Mouse (Mus musculus) ES-Bruce4 (cell line): ENCODE results near the gene Rassf7. TPM values are rescaled to one million over a fixed set of nuclear protein-coding genes. Genes with fewer than 3 reads are reported as not detected.

Experiments used
- H3K27ac ChIP-seq: 2 replicates; pipeline ENCODE4 v1.5.1; 2012; ENCODE audit warnings: low read length, inconsistent platforms; ENCODE audit not compliant: insufficient read depth
- H3K27me3 ChIP-seq: 2 replicates; pipeline ENCODE4 v1.6.1; 2012; ENCODE audit warnings: mild to moderate bottlenecking, low read length, inconsistent platforms; ENCODE audit not compliant: control insufficient read depth, poor library complexity, insufficient read depth, severe bottlenecking
- H3K36me3 ChIP-seq: 2 replicates; pipeline ENCODE4 v1.6.1; 2012; ENCODE audit warnings: inconsistent platforms, mild to moderate bottlenecking, low read length, moderate library complexity; ENCODE audit not compliant: control insufficient read depth, poor library complexity, insufficient read depth, severe bottlenecking
- H3K4me1 ChIP-seq: one replicate; pipeline ENCODE4 v1.8.1; 2011; ENCODE audit warnings: low read length; ENCODE audit not compliant: control insufficient read depth, insufficient read depth
- H3K4me3 ChIP-seq: 2 replicates; pipeline ENCODE4 v1.5.1; 2011; ENCODE audit warnings: low read depth, mild to moderate bottlenecking, low read length
- H3K9ac ChIP-seq: 2 replicates; pipeline ENCODE4 v1.6.1; 2012; ENCODE audit warnings: low read depth, mild to moderate bottlenecking, inconsistent platforms; ENCODE audit not compliant: poor library complexity, severe bottlenecking
- H3K9me3 ChIP-seq: replicated peaks from 2 replicates; pipeline ENCODE4 v1.6.1; 2012; ENCODE audit warnings: mild to moderate bottlenecking, low read length, inconsistent platforms; ENCODE audit not compliant: control insufficient read depth, poor library complexity, insufficient read depth, severe bottlenecking
- CTCF ChIP-seq: IDR thresholded peaks from one replicate; pipeline ENCODE4 v1.8.1; 2011; ENCODE audit warnings: low read depth, low read length
- EP300 ChIP-seq: IDR thresholded peaks from 2 replicates; pipeline ENCODE4 v1.6.1; 2011; ENCODE audit warnings: low read depth, low read length; ENCODE audit not compliant: insufficient read depth
- POLR2A ChIP-seq: IDR thresholded peaks from one replicate; pipeline ENCODE4 v1.8.1; 2011; ENCODE audit warnings: low read length; ENCODE audit not compliant: insufficient read depth
- polyA plus RNA-seq: library from polyadenylated mRNA; stranded (reverse); fragments of >200 nt; gene quantifications from 2 replicates; pipeline ENCODE4 v1.2.4, GENCODE M21; 2011; ENCODE audit warnings: low read depth; ENCODE audit not compliant: missing spikeins, insufficient read depth, insufficient read length

Gene Rassf7
- polyA plus RNA-seq, 1 experiment: 29.6 TPM

DNA sequence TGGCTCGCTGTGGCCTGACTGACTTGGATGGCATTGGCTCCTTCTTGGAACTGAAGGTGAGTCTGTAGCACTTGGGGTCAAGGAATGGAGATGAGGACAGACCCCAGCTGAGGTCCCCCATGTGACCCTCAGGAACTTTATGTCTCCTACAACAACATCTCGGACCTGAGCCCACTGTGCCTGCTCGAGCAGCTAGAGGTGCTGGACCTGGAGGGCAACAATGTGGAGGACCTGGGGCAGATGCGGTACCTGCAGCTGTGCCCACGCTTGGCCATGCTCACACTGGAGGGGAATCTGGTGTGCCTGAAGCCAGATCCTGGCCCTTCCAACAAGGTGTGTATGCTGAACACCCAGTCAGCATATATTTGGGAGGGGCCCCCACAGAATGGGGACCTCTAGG lies 10.2 kb upstream of the Rassf7 start:
- H3K9ac ChIP-seq: no peak overlapping the region
- no peaks in the 10 kb centered on the region for H3K4me1 ChIP-seq
- H3K27ac ChIP-seq: no peak overlapping the region
- no peaks in the 10 kb centered on the region for H3K27me3 ChIP-seq
- no peak for TF ChIP-seq POLR2A
- no peak for TF ChIP-seq EP300
- no peak for TF ChIP-seq CTCF
- no peaks in the 10 kb centered on the region for H3K36me3 ChIP-seq
- no peaks in the 10 kb centered on the region for H3K9me3 ChIP-seq
- H3K4me3 ChIP-seq: no peak overlapping the region

DNA sequence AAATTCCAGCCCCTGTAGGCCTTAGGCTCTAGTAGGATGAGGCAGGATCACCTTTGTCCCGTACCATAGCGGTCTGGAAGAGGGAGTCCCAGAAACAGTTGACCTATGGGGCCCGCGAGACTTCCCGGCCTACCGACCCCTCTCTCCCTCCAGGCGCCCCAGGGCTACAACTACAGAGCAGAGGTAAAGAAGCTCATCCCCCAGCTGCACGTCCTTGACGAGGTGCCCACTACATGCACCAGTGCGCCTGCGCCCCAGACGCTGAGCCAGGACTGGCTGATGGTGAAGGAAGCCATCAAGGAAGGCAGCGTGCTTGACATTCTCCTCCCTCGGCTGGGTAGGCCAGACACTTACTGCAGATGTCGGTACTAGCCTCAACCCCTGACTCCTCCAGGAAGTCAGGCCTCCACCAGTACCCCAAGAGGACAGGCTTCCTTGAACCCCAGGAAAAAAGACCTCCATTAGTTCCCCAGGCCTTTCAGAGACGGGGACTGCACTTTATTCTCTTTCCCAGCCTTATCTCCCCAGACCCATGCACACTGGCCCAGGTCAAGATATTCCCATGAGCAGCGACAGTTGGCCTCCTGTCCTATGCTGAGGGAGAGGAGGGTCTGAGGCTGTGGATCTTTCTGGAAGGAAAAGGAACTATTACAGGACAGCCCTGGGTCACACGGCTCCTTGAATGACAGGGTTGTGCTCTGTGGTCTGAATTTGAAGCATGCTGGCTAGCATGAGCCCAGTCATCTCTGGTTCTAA lies 9.3 kb upstream of the Rassf7 start:
- no peaks in the 10 kb centered on the region for H3K4me1 ChIP-seq
- H3K4me3 ChIP-seq: no peak overlapping the region
- H3K9me3 ChIP-seq: no peaks in the 10 kb centered on the region
- TF ChIP-seq EP300 (no peak), POLR2A (no peak), CTCF (no peak)
- no peak overlapping the region for H3K27ac ChIP-seq
- H3K9ac ChIP-seq: no peak overlapping the region
- no peaks in the 10 kb centered on the region for H3K27me3 ChIP-seq
- H3K36me3 ChIP-seq: no peaks in the 10 kb centered on the region

DNA sequence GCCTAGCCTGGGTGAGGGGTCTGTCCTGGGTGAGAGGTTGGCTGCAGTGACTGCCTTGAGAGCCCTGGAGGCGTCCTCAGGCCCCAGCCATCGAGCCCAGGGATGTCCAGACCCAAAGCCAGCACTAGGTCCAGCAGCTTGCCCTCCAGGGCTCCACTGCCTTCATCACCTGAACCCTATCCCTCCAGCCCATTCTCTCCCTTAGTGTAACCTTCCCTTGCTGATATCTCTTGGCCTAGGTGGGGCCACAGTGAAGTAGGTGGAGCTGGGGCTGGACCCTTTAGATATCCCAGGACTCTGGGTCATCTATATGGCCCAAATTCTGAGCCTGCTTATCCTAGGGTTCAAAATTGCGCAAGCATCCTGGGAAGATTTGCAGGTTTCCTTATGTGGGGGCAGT lies 6.1 kb upstream of the Rassf7 start:
- H3K9me3 ChIP-seq: no peaks in the 10 kb centered on the region
- H3K27ac ChIP-seq: no peak overlapping the region
- H3K27me3 ChIP-seq: no peaks in the 10 kb centered on the region
- no peak overlapping the region for H3K4me3 ChIP-seq
- no peak overlapping the region for H3K9ac ChIP-seq
- H3K4me1 ChIP-seq: peaks cover 4% of the 10 kb centered on the region
- TF ChIP-seq EP300: no peak
- no peak for TF ChIP-seq CTCF
- no peak for TF ChIP-seq POLR2A
- no peaks in the 10 kb centered on the region for H3K36me3 ChIP-seq

DNA sequence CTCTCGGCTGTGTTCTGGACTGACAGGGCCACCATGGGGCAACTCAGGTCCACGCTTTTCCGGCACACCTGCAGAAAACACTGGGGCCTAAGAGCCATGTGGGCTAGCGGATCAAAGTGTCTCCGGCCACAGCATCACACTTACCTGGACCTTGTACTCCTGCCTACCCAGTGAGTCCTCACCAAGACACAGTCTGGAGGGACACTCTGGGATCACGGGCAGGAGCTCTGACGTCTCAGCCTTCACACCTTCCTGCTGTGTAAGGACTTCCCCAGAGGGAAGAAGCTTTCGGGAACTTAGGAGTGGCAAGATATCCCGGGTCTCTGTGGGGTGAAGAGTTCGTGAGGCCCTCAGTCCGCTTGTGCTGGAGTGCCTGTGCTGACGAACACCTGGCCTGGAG lies 5.5 kb upstream of the Rassf7 start:
- H3K27me3 ChIP-seq: no peaks in the 10 kb centered on the region
- H3K4me3 ChIP-seq: no peak overlapping the region
- H3K36me3 ChIP-seq: no peaks in the 10 kb centered on the region
- no peak overlapping the region for H3K9ac ChIP-seq
- TF ChIP-seq CTCF (no peak), POLR2A (no peak)
- H3K27ac ChIP-seq: no peak overlapping the region
- H3K9me3 ChIP-seq: no peaks in the 10 kb centered on the region
- H3K4me1 ChIP-seq: peaks cover 4% of the 10 kb centered on the region

DNA sequence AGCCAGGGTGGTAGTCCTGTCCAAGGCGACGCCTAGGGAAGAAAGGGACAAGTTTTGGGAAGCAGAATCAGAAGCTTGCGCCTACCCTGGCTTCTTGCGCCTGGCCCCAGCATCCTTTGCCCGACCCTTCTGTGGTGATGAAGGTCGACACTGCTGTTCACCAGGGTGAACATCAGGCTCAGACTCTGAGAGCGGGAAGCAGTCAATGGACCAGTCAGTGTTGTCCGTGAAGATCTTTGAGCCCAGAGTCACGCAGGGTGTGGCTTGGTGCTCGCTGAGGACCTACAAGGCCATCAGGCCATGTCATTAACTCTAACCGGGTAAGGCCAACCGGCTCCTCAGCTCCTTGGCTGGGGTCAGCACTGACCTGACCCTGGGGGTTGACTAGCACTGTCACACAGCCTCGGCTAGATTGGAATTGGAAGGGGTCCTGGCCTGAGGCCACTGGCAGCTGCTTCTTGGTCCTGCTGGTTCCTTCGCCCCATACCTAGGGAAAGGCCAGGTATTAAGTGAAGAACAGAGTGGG lies 5.0 kb upstream of the Rassf7 start:
- no peaks in the 10 kb centered on the region for H3K27me3 ChIP-seq

DNA sequence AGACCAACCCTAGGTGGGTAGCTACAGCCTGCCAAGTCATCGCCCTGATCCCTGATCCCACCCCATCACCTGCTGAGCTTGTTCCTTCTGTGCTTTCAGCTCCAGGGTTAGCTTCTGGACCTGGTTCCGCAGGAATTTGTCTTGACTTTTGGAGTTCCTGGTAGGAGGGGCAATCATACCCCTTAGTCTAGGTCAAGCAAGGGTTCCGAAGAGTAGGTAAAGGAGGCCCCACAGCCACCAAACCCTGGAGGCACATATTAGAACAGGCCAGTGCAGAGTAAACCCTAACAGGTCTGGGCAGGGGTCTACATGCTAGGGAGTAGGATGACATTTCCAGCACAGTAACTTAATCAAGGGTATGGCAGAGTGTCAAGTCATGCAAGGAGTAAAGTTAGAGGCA lies 2.5 kb upstream of the Rassf7 start:
- Histone ChIP-seq H3K36me3 (0 out of 2 replicates have a peak, but pooled peaks cover 3% of the 10 kb centered on the region), H3K9me3 (no peaks in the 10 kb centered on the region), H3K4me3 (no peak overlapping the region), H3K4me1 (peaks cover 4% of the 10 kb centered on the region), H3K9ac (no peak overlapping the region), H3K27ac (no peak overlapping the region), H3K27me3 (no peaks in the 10 kb centered on the region)
- TF ChIP-seq CTCF: no peak
- TF ChIP-seq POLR2A: no peak
- TF ChIP-seq EP300: no peak

More for the DNA sequence above, 5.0 kb upstream of the Rassf7 start:
- Histone ChIP-seq H3K9me3 (no peaks in the 10 kb centered on the region), H3K36me3 (no peaks in the 10 kb centered on the region), H3K4me1 (peaks cover 4% of the 10 kb centered on the region), H3K9ac (no peak overlapping the region), H3K27ac (no peak overlapping the region), H3K4me3 (no peak overlapping the region)
- TF ChIP-seq EP300 (no peak), CTCF (no peak), POLR2A (no peak)
